Comparison of ENCODE assay signal across 13 mouse cellular contexts in the genomic region with DNA sequence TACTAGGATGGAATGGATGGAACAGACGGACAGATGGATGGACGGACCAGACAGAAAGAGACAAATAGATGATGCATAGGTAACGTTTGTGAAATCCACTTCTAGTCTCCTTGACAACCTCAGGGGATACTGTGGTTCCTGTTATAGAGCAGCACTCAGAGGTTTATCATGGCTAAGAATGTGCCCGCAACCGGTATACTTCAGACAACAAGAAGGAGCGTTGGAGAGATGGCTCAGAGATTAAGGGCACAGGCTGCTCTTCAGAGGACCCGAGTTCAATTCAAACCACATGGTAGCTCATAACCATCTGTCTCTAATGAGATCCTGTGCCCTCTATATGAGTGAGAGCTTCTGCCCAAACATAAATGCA. TPM values are rescaled to one million over a fixed set of nuclear protein-coding genes. Genes with fewer than 3 reads are reported as not detected.
DNase-seq lines count a peak whose midpoint lies in the region; ATAC-seq and TF ChIP-seq lines count a peak whose summit lies in the region.
"Had no signal": no experiment of that assay in that cellular context is flagged by ENCODE, and none has a peak within 500 bp of the region (broad histone marks: within the 10 kb centered on the region; RNA-seq: fewer than 3 reads in every experiment).

No protein-coding gene starts in this region.

- no peak for TF ChIP-seq CTCF in stomach, postnatal 0 days (IDR thresholded peaks at IDR 0.05; ENCODE audit: low read depth)
- no peak for TF ChIP-seq CTCF in intestine, postnatal 0 days (IDR thresholded peaks at IDR 0.05; ENCODE audit: low read depth)

- no peak overlapping the region for H3K27ac ChIP-seq in heart, embryonic 15.5 days
- H3K27ac ChIP-seq in stomach, embryonic 14.5 days (ENCODE audit: low read length): no peak overlapping the region
- no peak overlapping the region for H3K27ac ChIP-seq in stomach, postnatal 0 days (replicated peaks)
- no peak overlapping the region for H3K27ac ChIP-seq in intestine, postnatal 0 days (ENCODE audit: low read depth, low read length)

- no peak for ATAC-seq in heart, embryonic 15.5 days (replicated peaks; ENCODE audit: insufficient number of reproducible peaks, insufficient read depth, low FRiP score, low read depth)
- ATAC-seq in stomach, embryonic 14.5 days (ENCODE audit: insufficient number of reproducible peaks, insufficient read depth, low FRiP score, low read depth): no peak
- no peak for ATAC-seq in stomach, postnatal 0 days (ENCODE audit: low FRiP score, low TSS enrichment)
- no peak for ATAC-seq in intestine, postnatal 0 days
- ATAC-seq: inflammation-experienced regulatory T-cells, adult 6 months had no signal

- peaks cover 12% of the 10 kb centered on the region for H3K4me1 ChIP-seq in heart, embryonic 15.5 days (replicated peaks)
- H3K4me1 ChIP-seq in stomach, embryonic 14.5 days (ENCODE audit: control insufficient read depth, insufficient read depth, low read length): no peaks in the 10 kb centered on the region
- no peaks in the 10 kb centered on the region for H3K4me1 ChIP-seq in stomach, postnatal 0 days (replicated peaks; ENCODE audit: control insufficient read depth, insufficient read depth)
- no peaks in the 10 kb centered on the region for H3K4me1 ChIP-seq in intestine, postnatal 0 days (replicated peaks; ENCODE audit: control insufficient read depth, insufficient read depth, low read length)

- no peak overlapping the region for H3K9ac ChIP-seq in heart, embryonic 15.5 days
- no peak overlapping the region for H3K9ac ChIP-seq in stomach, embryonic 14.5 days (replicated peaks; ENCODE audit: low read depth, low read length)
- H3K9ac ChIP-seq in stomach, postnatal 0 days (ENCODE audit: low read length): no peak overlapping the region
- H3K9ac ChIP-seq in intestine, postnatal 0 days (ENCODE audit: low read depth, low read length): no peak overlapping the region

- H3K9me3 ChIP-seq in heart, embryonic 15.5 days (replicated peaks): no peaks in the 10 kb centered on the region
- H3K9me3 ChIP-seq in stomach, embryonic 14.5 days (ENCODE audit: control insufficient read depth, low read depth, low read length): no peaks in the 10 kb centered on the region
- H3K9me3 ChIP-seq in stomach, postnatal 0 days (ENCODE audit: control insufficient read depth, low read length): no peaks in the 10 kb centered on the region
- no peaks in the 10 kb centered on the region for H3K9me3 ChIP-seq in intestine, postnatal 0 days (ENCODE audit: control insufficient read depth)

- no peak for DNase-seq in heart, adult 18-20 months
- no peak for DNase-seq in stomach, postnatal 0 days (ENCODE audit: low spot score)
- no peak for DNase-seq in testis, postnatal 14 days (ENCODE audit: low spot score)
- no peak for DNase-seq in T-cell, adult 2 months (ENCODE audit: low spot score)
- DNase-seq: gastrocnemius, postnatal 25 days; lung, postnatal 14 days; thymus, postnatal 4 days had no signal

- H3K4me3 ChIP-seq in heart, embryonic 15.5 days: no peak overlapping the region
- H3K4me3 ChIP-seq in stomach, embryonic 14.5 days (ENCODE audit: low read depth, low read length): no peak overlapping the region
- H3K4me3 ChIP-seq in stomach, postnatal 0 days (ENCODE audit: low read depth, low read length): no peak overlapping the region
- H3K4me3 ChIP-seq in intestine, postnatal 0 days (ENCODE audit: low read depth, low read length): no peak overlapping the region

- no peaks in the 10 kb centered on the region for H3K36me3 ChIP-seq in heart, embryonic 15.5 days
- H3K36me3 ChIP-seq in stomach, embryonic 14.5 days (ENCODE audit: control insufficient read depth, insufficient read depth, low read length): no peaks in the 10 kb centered on the region
- no peaks in the 10 kb centered on the region for H3K36me3 ChIP-seq in stomach, postnatal 0 days (ENCODE audit: control insufficient read depth, insufficient read depth, low read length)
- no peaks in the 10 kb centered on the region for H3K36me3 ChIP-seq in intestine, postnatal 0 days (ENCODE audit: control insufficient read depth, insufficient read depth)

- H3K27me3 ChIP-seq in heart, embryonic 15.5 days: peaks cover 9% of the 10 kb centered on the region; the same call in 1 of the 2 replicates
- H3K27me3 ChIP-seq in stomach, embryonic 14.5 days (ENCODE audit: control insufficient read depth, insufficient read depth, low read length): no peaks in the 10 kb centered on the region
- no peaks in the 10 kb centered on the region for H3K27me3 ChIP-seq in stomach, postnatal 0 days (ENCODE audit: control insufficient read depth, insufficient read depth, low read length)
- no peaks in the 10 kb centered on the region for H3K27me3 ChIP-seq in intestine, postnatal 0 days (replicated peaks; ENCODE audit: control insufficient read depth, insufficient read depth, low read length)

- peak overlapping the region; percentile 56; the same call in 1 of the 2 replicates for H3K4me2 ChIP-seq in heart, embryonic 15.5 days
- H3K4me2 ChIP-seq in stomach, embryonic 14.5 days (replicated peaks; ENCODE audit: low read depth, low read length): peak overlapping the region; percentile 29; the same call in 1 of the 2 replicates
- H3K4me2 ChIP-seq in stomach, postnatal 0 days (replicated peaks; ENCODE audit: low read depth): no peak overlapping the region
- peak overlapping the region; percentile 46 for H3K4me2 ChIP-seq in intestine, postnatal 0 days (replicated peaks; ENCODE audit: low read depth)

- 64% methylated on average over 7 of the region's 7 CpGs for WGBS in heart, embryonic 15.5 days
- WGBS in stomach, embryonic 14.5 days: 67% methylated on average over 7 of the region's 7 CpGs
- WGBS in stomach, postnatal 0 days: 65% methylated on average over 7 of the region's 7 CpGs
- WGBS in intestine, postnatal 0 days: 52% methylated on average over 7 of the region's 7 CpGs

- no peak for TF ChIP-seq EP300 in stomach, postnatal 0 days (optimal IDR thresholded peaks at IDR 0.05)

RNA-seq across cellular contexts. Expression of a gene that starts 6.3 kb away (rescaled TPM):
- polyA plus RNA-seq in heart, embryonic 15.5 days (2015; fragmentation: Nextera tagmentation; extraction: Ambion mirVana): not detected in 2 replicates
- total RNA-seq in heart, adult 18-20 months (2021): not detected
- not detected in 2 replicates for polyA plus RNA-seq in stomach, embryonic 14.5 days (2014; fragmentation: Nextera tagmentation; extraction: Ambion mirVana)
- not detected in 2 replicates for polyA plus RNA-seq in stomach, postnatal 0 days (2015; fragmentation: Nextera tagmentation; extraction: Ambion mirVana)
- not detected in 2 replicates for polyA plus RNA-seq in intestine, postnatal 0 days (2015; fragmentation: Nextera tagmentation; extraction: Ambion mirVana)
- total RNA-seq: gastrocnemius, postnatal 25 days; layer of hippocampus, postnatal 25 days; liver, adult 2 months had no signal
- polyA plus RNA-seq: inflammation-experienced regulatory T-cells, adult 6 months; liver, adult 2 months had no signal

RNA-seq across cellular contexts. Expression of a gene that starts 44.0 kb away (rescaled TPM):
- not detected in 2 replicates for polyA plus RNA-seq in heart, embryonic 15.5 days (2015; fragmentation: Nextera tagmentation; extraction: Ambion mirVana)
- not detected for total RNA-seq in heart, adult 18-20 months (2021)
- polyA plus RNA-seq in stomach, embryonic 14.5 days (2014; fragmentation: Nextera tagmentation; extraction: Ambion mirVana): not detected in 2 replicates
- not detected in 2 replicates for polyA plus RNA-seq in stomach, postnatal 0 days (2015; fragmentation: Nextera tagmentation; extraction: Ambion mirVana)
- not detected in 2 replicates for polyA plus RNA-seq in intestine, postnatal 0 days (2015; fragmentation: Nextera tagmentation; extraction: Ambion mirVana)
- total RNA-seq: gastrocnemius, postnatal 25 days; layer of hippocampus, postnatal 25 days; liver, adult 2 months had no signal
- polyA plus RNA-seq: inflammation-experienced regulatory T-cells, adult 6 months; liver, adult 2 months had no signal
